17 mouse cellular contexts compared by ENCODE assay signal in genomic region chr2:120619538-120619937, GRCm38 (mm10). TPM values are rescaled to one million over a fixed set of nuclear protein-coding genes. Genes with fewer than 3 reads are reported as not detected.
DNase-seq lines count a peak whose midpoint lies in the region; ATAC-seq and TF ChIP-seq lines count a peak whose summit lies in the region.
"Had no signal": no experiment of that assay in that cellular context is flagged by ENCODE, and none has a peak within 500 bp of the region (broad histone marks: within the 10 kb centered on the region; RNA-seq: fewer than 3 reads in every experiment).

No protein-coding gene starts in this region.

- ATAC-seq in forebrain, postnatal 0 days = no peak
- no peak for ATAC-seq in forebrain, embryonic 11.5 days (replicated peaks; ENCODE audit: low FRiP score)
- ATAC-seq: activated CD4-positive, CD25-positive, alpha-beta regulatory T cell, adult 4 months; forebrain, embryonic 14.5 days had no signal

- no peak for TF ChIP-seq POLR2A in ES-Bruce4 (IDR thresholded peaks at IDR 0.05; ENCODE audit: insufficient read depth, low read length)

- H3K4me2 ChIP-seq in forebrain, postnatal 0 days (ENCODE audit: low read depth) = no peak overlapping the region
- no peak overlapping the region for H3K4me2 ChIP-seq in forebrain, embryonic 11.5 days (ENCODE audit: low read depth, low read length, severe bottlenecking)
- H3K4me2 ChIP-seq: hindbrain, embryonic 15.5 days; limb, embryonic 15.5 days had no signal

- TF ChIP-seq EP300 in ES-Bruce4 (IDR thresholded peaks at IDR 0.05; ENCODE audit: insufficient read depth, low read depth, low read length) = no peak

- whole genome bisulfite sequencing in forebrain, postnatal 0 days = 100% methylated on average over 1 of the region's 1 CpGs
- 100% methylated on average over 1 of the region's 1 CpGs for WGBS in forebrain, embryonic 11.5 days

- no peak overlapping the region for H3K4me3 ChIP-seq in forebrain, postnatal 0 days (ENCODE audit: low read depth, low read length)
- no peak overlapping the region for H3K4me3 ChIP-seq in forebrain, embryonic 11.5 days (ENCODE audit: low read depth, low read length)
- no peak overlapping the region for H3K4me3 ChIP-seq in left cerebral cortex, adult 2 months
- no peak overlapping the region for H3K4me3 ChIP-seq in ES-Bruce4 (ENCODE audit: low read depth, low read length)
- H3K4me3 ChIP-seq: hindbrain, embryonic 15.5 days; limb, embryonic 15.5 days had no signal

- H3K9ac ChIP-seq in forebrain, postnatal 0 days = no peak overlapping the region
- no peak overlapping the region for H3K9ac ChIP-seq in forebrain, embryonic 11.5 days (ENCODE audit: low read length)
- H3K9ac ChIP-seq in ES-Bruce4 (ENCODE audit: low read depth, poor library complexity, severe bottlenecking) = no peak overlapping the region
- H3K9ac ChIP-seq: hindbrain, embryonic 15.5 days; limb, embryonic 15.5 days had no signal

- no peak for DNase-seq in forebrain, postnatal 0 days
- no peak for DNase-seq in forebrain, embryonic 11.5 days (ENCODE audit: low spot score)
- DNase-seq in left cerebral cortex, adult 2 months (ENCODE audit: extremely low spot score in 1 of 2, low spot score in 2 of 2) = no peak
- no peak for DNase-seq in left cerebral cortex, postnatal 10 days (ENCODE audit: extremely low spot score in 1 of 2, low spot score in 2 of 2)
- peak; percentile 18 for DNase-seq in induced T-regulatory cell, adult 2 months (ENCODE audit: low read depth)
- no peak for DNase-seq in adipocyte (ENCODE audit: low spot score)
- no peak for DNase-seq in adrenal gland, adult (ENCODE audit: inconsistent age in 2 of 2, low spot score in 1 of 2)
- DNase-seq: cerebellum, adult 11 months; embryo, embryonic 11 days; heart, postnatal 14 days; lung, postnatal 10 days; thymus, postnatal 14 days had no signal

- peak; percentile 34 for TF ChIP-seq CTCF in forebrain, postnatal 0 days (IDR thresholded peaks at IDR 0.05; ENCODE audit: low read depth)
- peak; percentile 37 for TF ChIP-seq CTCF in left cerebral cortex, adult 2 months (IDR thresholded peaks at IDR 0.05)
- peak; percentile 42 for TF ChIP-seq CTCF in ES-Bruce4 (IDR thresholded peaks at IDR 0.05; ENCODE audit: low read depth, low read length)

- peaks cover 34% of the 10 kb centered on the region for H3K36me3 ChIP-seq in forebrain, postnatal 0 days (ENCODE audit: insufficient read depth)
- peaks cover 4% of the 10 kb centered on the region; the same call in 1 of the 2 replicates for H3K36me3 ChIP-seq in forebrain, embryonic 11.5 days (ENCODE audit: control insufficient read depth, insufficient read depth, low read length)
- H3K36me3 ChIP-seq in ES-Bruce4 (ENCODE audit: control insufficient read depth, insufficient read depth, low read length, poor library complexity, severe bottlenecking) = peaks cover 28% of the 10 kb centered on the region

- no peaks in the 10 kb centered on the region for H3K4me1 ChIP-seq in forebrain, postnatal 0 days (ENCODE audit: insufficient read depth)
- no peaks in the 10 kb centered on the region for H3K4me1 ChIP-seq in forebrain, embryonic 11.5 days (replicated peaks; ENCODE audit: control insufficient read depth, insufficient read depth, low read length)
- H3K4me1 ChIP-seq in ES-Bruce4 (ENCODE audit: control insufficient read depth, insufficient read depth, low read length) = no peaks in the 10 kb centered on the region
- H3K4me1 ChIP-seq: hindbrain, embryonic 15.5 days; limb, embryonic 15.5 days had no signal

- no peaks in the 10 kb centered on the region for H3K27me3 ChIP-seq in forebrain, postnatal 0 days (ENCODE audit: insufficient read depth, low read length)
- H3K27me3 ChIP-seq in forebrain, embryonic 11.5 days (ENCODE audit: control insufficient read depth, insufficient read depth, low read length) = no peaks in the 10 kb centered on the region
- H3K27me3 ChIP-seq in ES-Bruce4 (ENCODE audit: control insufficient read depth, insufficient read depth, low read length, poor library complexity, severe bottlenecking) = no peaks in the 10 kb centered on the region; the same call in 1 of the 2 replicates
- H3K27me3 ChIP-seq: hindbrain, embryonic 15.5 days; limb, embryonic 15.5 days had no signal

- no peak overlapping the region for H3K27ac ChIP-seq in forebrain, postnatal 0 days (ENCODE audit: low read depth, low read length)
- H3K27ac ChIP-seq in forebrain, embryonic 11.5 days (ENCODE audit: low read depth, low read length) = no peak overlapping the region
- H3K27ac ChIP-seq in left cerebral cortex, adult 2 months = no peak overlapping the region
- H3K27ac ChIP-seq in ES-Bruce4 (ENCODE audit: insufficient read depth, low read length) = no peak overlapping the region
- H3K27ac ChIP-seq: hindbrain, embryonic 15.5 days; limb, embryonic 15.5 days had no signal

- intact Hi-C loops in left cerebral cortex, adult 2 months (cut with DNase I) = no loop called here
- intact Hi-C loops in left cerebral cortex, postnatal 10 days (cut with DNase I) = no loop called here

- H3K9me3 ChIP-seq in forebrain, postnatal 0 days (ENCODE audit: low read length) = no peaks in the 10 kb centered on the region
- no peaks in the 10 kb centered on the region for H3K9me3 ChIP-seq in forebrain, embryonic 11.5 days (ENCODE audit: control insufficient read depth, low read length)
- H3K9me3 ChIP-seq in ES-Bruce4 (replicated peaks; ENCODE audit: control insufficient read depth, insufficient read depth, low read length, poor library complexity, severe bottlenecking) = no peaks in the 10 kb centered on the region
- H3K9me3 ChIP-seq: hindbrain, embryonic 15.5 days; limb, embryonic 15.5 days had no signal

RNA-seq across cellular contexts. Expression of gene Stard9, which starts 9.4 kb away (rescaled TPM):
- 8.5 and 11.8 TPM in 2 replicates for total RNA-seq in forebrain, postnatal 0 days (2014; rRNA removed)
- polyA plus RNA-seq in forebrain, postnatal 0 days (2015; fragmentation: Nextera tagmentation; extraction: Ambion mirVana) = 0.92 and 1.8 TPM in 2 replicates
- 3.9 and 5.4 TPM in 2 replicates for polyA plus RNA-seq in forebrain, embryonic 11.5 days (2014; fragmentation: Nextera tagmentation; extraction: Ambion mirVana)
- 10 to 100 TPM; 10.1 to 10.8 TPM for total RNA-seq in left cerebral cortex, adult 2 months (2021)
- 10 to 100 TPM in 1 of 2 experiments, 1 to 10 TPM in 1; 9.7 to 10.6 TPM for total RNA-seq in left cerebral cortex, postnatal 10 days (2021)
- polyA plus RNA-seq in ES-Bruce4 (2011; ENCODE audit: insufficient read depth, insufficient read length, low read depth, missing spikeins) = 4.0 and 4.4 TPM in 2 replicates

RNA-seq across cellular contexts. Expression of gene Lrrc57, which starts 10.2 kb away (rescaled TPM):
- total RNA-seq in forebrain, postnatal 0 days (2014; rRNA removed) = 38.2 and 38.5 TPM in 2 replicates
- 23.2 and 26.1 TPM in 2 replicates for polyA plus RNA-seq in forebrain, postnatal 0 days (2015; fragmentation: Nextera tagmentation; extraction: Ambion mirVana)
- 35.3 and 35.7 TPM in 2 replicates for polyA plus RNA-seq in forebrain, embryonic 11.5 days (2014; fragmentation: Nextera tagmentation; extraction: Ambion mirVana)
- 10 to 100 TPM; 41.6 to 42.5 TPM for total RNA-seq in left cerebral cortex, adult 2 months (2021)
- total RNA-seq in left cerebral cortex, postnatal 10 days (2021) = 10 to 100 TPM; 21.1 to 26.5 TPM
- polyA plus RNA-seq in ES-Bruce4 (2011; ENCODE audit: insufficient read depth, insufficient read length, low read depth, missing spikeins) = 17.2 and 18.7 TPM in 2 replicates

RNA-seq across cellular contexts. Expression of gene Haus2, which starts 10.4 kb away (rescaled TPM):
- 30.6 and 33.8 TPM in 2 replicates for total RNA-seq in forebrain, postnatal 0 days (2014; rRNA removed)
- 20.5 and 36.8 TPM in 2 replicates for polyA plus RNA-seq in forebrain, postnatal 0 days (2015; fragmentation: Nextera tagmentation; extraction: Ambion mirVana)
- 40.7 and 43.2 TPM in 2 replicates for polyA plus RNA-seq in forebrain, embryonic 11.5 days (2014; fragmentation: Nextera tagmentation; extraction: Ambion mirVana)
- 10 to 100 TPM; 11.7 to 14.4 TPM for total RNA-seq in left cerebral cortex, adult 2 months (2021)
- total RNA-seq in left cerebral cortex, postnatal 10 days (2021) = 10 to 100 TPM; 16.7 to 17.2 TPM
- polyA plus RNA-seq in ES-Bruce4 (2011; ENCODE audit: insufficient read depth, insufficient read length, low read depth, missing spikeins) = 34.3 and 34.5 TPM in 2 replicates

RNA-seq across cellular contexts. Expression of gene Snap23, which starts 52.1 kb away (rescaled TPM):
- 16.5 and 23.1 TPM in 2 replicates for total RNA-seq in forebrain, postnatal 0 days (2014; rRNA removed)
- polyA plus RNA-seq in forebrain, postnatal 0 days (2015; fragmentation: Nextera tagmentation; extraction: Ambion mirVana) = 7.1 and 8.9 TPM in 2 replicates
- polyA plus RNA-seq in forebrain, embryonic 11.5 days (2014; fragmentation: Nextera tagmentation; extraction: Ambion mirVana) = 46.8 and 51.7 TPM in 2 replicates
- total RNA-seq in left cerebral cortex, adult 2 months (2021) = 10 to 100 TPM; 19.1 to 23.5 TPM
- 10 to 100 TPM; 16.5 to 17.4 TPM for total RNA-seq in left cerebral cortex, postnatal 10 days (2021)
- 78.0 and 78.7 TPM in 2 replicates for polyA plus RNA-seq in ES-Bruce4 (2011; ENCODE audit: insufficient read depth, insufficient read length, low read depth, missing spikeins)

RNA-seq across cellular contexts. Expression of gene Zfp106, which starts 55.9 kb away (rescaled TPM):
- total RNA-seq in forebrain, postnatal 0 days (2014; rRNA removed) = 59.6 and 70.5 TPM in 2 replicates
- polyA plus RNA-seq in forebrain, postnatal 0 days (2015; fragmentation: Nextera tagmentation; extraction: Ambion mirVana) = 26.7 and 40.4 TPM in 2 replicates
- 73.9 and 75.5 TPM in 2 replicates for polyA plus RNA-seq in forebrain, embryonic 11.5 days (2014; fragmentation: Nextera tagmentation; extraction: Ambion mirVana)
- 100 to 1,000 TPM; 169 to 182 TPM for total RNA-seq in left cerebral cortex, adult 2 months (2021)
- total RNA-seq in left cerebral cortex, postnatal 10 days (2021) = 100 to 1,000 TPM in 1 of 2 experiments, 10 to 100 TPM in 1; 83.8 to 101 TPM
- polyA plus RNA-seq in ES-Bruce4 (2011; ENCODE audit: insufficient read depth, insufficient read length, low read depth, missing spikeins) = 275 and 287 TPM in 2 replicates
